Mouse (Mus musculus) hindbrain, embryonic 15.5 days (tissue): ENCODE data around the gene Ap3b1. TPM values are rescaled to one million over a fixed set of nuclear protein-coding genes. Genes with fewer than 3 reads are reported as not detected.

ENCODE experiments used
- ATAC-seq: fragments of 200-750 bp; cut with Nextera tagmentation; 2 replicates; pipeline ENCODE4 v1.8.0; 2017; ENCODE audit warnings: low read depth, moderate number of reproducible peaks, moderate TSS enrichment; ENCODE audit not compliant: low FRiP score
- H3K27ac ChIP-seq: fragments of 300-500 bp; sonication (generic); replicated peaks from 2 replicates; pipeline ENCODE4 v1.5.1; 2015; ENCODE audit warnings: mild to moderate bottlenecking, inconsistent platforms
- H3K27me3 ChIP-seq: fragments of 300-500 bp; sonication (generic); 2 replicates; pipeline ENCODE4 v1.6.1; 2015; ENCODE audit warnings: control low read depth, inconsistent platforms
- H3K36me3 ChIP-seq: fragments of 300-500 bp; sonication (generic); 2 replicates; pipeline ENCODE4 v1.6.1; 2015; ENCODE audit warnings: control low read depth, inconsistent platforms
- H3K4me1 ChIP-seq: fragments of 300-500 bp; sonication (generic); replicated peaks from 2 replicates; pipeline ENCODE4 v1.6.1; 2015; ENCODE audit warnings: control low read depth, inconsistent platforms
- H3K4me2 ChIP-seq: fragments of 300-500 bp; sonication (generic); 2 replicates; pipeline ENCODE4 v1.6.1; 2015; ENCODE audit warnings: moderate library complexity, mild to moderate bottlenecking, inconsistent platforms
- H3K4me3 ChIP-seq: fragments of 300-500 bp; sonication (generic); 2 replicates; pipeline ENCODE4 v1.5.1; 2015; ENCODE audit warnings: mild to moderate bottlenecking, inconsistent platforms
- H3K9ac ChIP-seq: fragments of 300-500 bp; sonication (generic); 2 replicates; pipeline ENCODE4 v1.6.1; 2015; ENCODE audit warnings: inconsistent platforms
- H3K9me3 ChIP-seq: fragments of 300-500 bp; sonication (generic); 2 replicates; pipeline ENCODE4 v1.6.1; 2016; ENCODE audit warnings: control low read depth, inconsistent platforms
- WGBS: fragments of 180-500 bp; shearing (Covaris S2); methylation state at CpG from one replicate; pipeline ENCODE4 v1.1.7; 2015; 5-methylcytosine and 5-hydroxymethylcytosine counted together
- polyA plus RNA-seq: library from polyadenylated mRNA; unstranded; fragments of >200 nt; fragmentation: Nextera tagmentation; extraction: Ambion mirVana; gene quantifications from 2 replicates; pipeline ENCODE4 v1.2.1, GENCODE M21; 2015

The Ap3b1 gene
- polyA plus RNA-seq, 1 experiment from 2014 or later: 27.5 TPM

- 92% methylated on average over 4 of the region's 4 CpGs for WGBS
- Histone ChIP-seq H3K4me1 (peaks cover 14% of the 10 kb centered on the region), H3K9ac (no peak overlapping the region), H3K36me3 (no peaks in the 10 kb centered on the region), H3K4me2 (no peak overlapping the region), H3K9me3 (no peaks in the 10 kb centered on the region), H3K27ac (no peak overlapping the region), H3K4me3 (no peak overlapping the region), H3K27me3 (no peaks in the 10 kb centered on the region)
- no peak for ATAC-seq
These were observed 22.7 kb downstream of the Ap3b1 start for GRCm38 (mm10) chr13:94381427-94381826.

- no peak overlapping the region for H3K27ac ChIP-seq
- H3K4me1 ChIP-seq: peaks cover 14% of the 10 kb centered on the region
- 76% methylated on average over 8 of the region's 8 CpGs for WGBS
- no peak overlapping the region for H3K4me2 ChIP-seq
- no peaks in the 10 kb centered on the region for H3K9me3 ChIP-seq
- no peaks in the 10 kb centered on the region for H3K36me3 ChIP-seq
- ATAC-seq: no peak
- H3K27me3 ChIP-seq: no peaks in the 10 kb centered on the region
- H3K9ac ChIP-seq: no peak overlapping the region
- no peak overlapping the region for H3K4me3 ChIP-seq
These were observed 23.3 kb downstream of the Ap3b1 start for GRCm38 (mm10) chr13:94381829-94382675.

GRCm38 (mm10) chr13:94384931-94385570 lies 26.3 kb downstream of the Ap3b1 start:
- no peak overlapping the region for H3K9ac ChIP-seq
- no peaks in the 10 kb centered on the region for H3K36me3 ChIP-seq
- H3K4me2 ChIP-seq: no peak overlapping the region
- H3K27me3 ChIP-seq: no peaks in the 10 kb centered on the region
- ATAC-seq: no peak
- no peak overlapping the region for H3K4me3 ChIP-seq
- 89% methylated on average over 3 of the region's 3 CpGs for WGBS
- no peaks in the 10 kb centered on the region for H3K9me3 ChIP-seq
- H3K27ac ChIP-seq: no peak overlapping the region
- 0 out of 2 replicates have a peak, but pooled peaks cover 2% of the 10 kb centered on the region for H3K4me1 ChIP-seq

GRCm38 (mm10) chr13:94388566-94388965 lies 29.8 kb downstream of the Ap3b1 start:
- 77% methylated on average over 3 of the region's 3 CpGs for WGBS

GRCm38 (mm10) chr13:94389541-94389940 lies 30.8 kb downstream of the Ap3b1 start:
- Histone ChIP-seq H3K4me2 (no peak overlapping the region), H3K36me3 (no peaks in the 10 kb centered on the region), H3K9ac (no peak overlapping the region), H3K27ac (no peak overlapping the region), H3K4me3 (no peak overlapping the region), H3K4me1 (0 out of 2 replicates have a peak, but pooled peaks cover 2% of the 10 kb centered on the region), H3K27me3 (no peaks in the 10 kb centered on the region), H3K9me3 (no peaks in the 10 kb centered on the region)
- 80% methylated on average over 2 of the region's 2 CpGs for WGBS
- ATAC-seq: no peak

More at GRCm38 (mm10) chr13:94388566-94388965, 29.8 kb downstream of the Ap3b1 start:
- H3K9me3 ChIP-seq: no peaks in the 10 kb centered on the region
- no peak overlapping the region for H3K27ac ChIP-seq
- H3K4me3 ChIP-seq: no peak overlapping the region
- no peak overlapping the region for H3K9ac ChIP-seq
- H3K36me3 ChIP-seq: no peaks in the 10 kb centered on the region
- ATAC-seq: no peak
- H3K27me3 ChIP-seq: no peaks in the 10 kb centered on the region
- H3K4me1 ChIP-seq: 0 out of 2 replicates have a peak, but pooled peaks cover 2% of the 10 kb centered on the region
- H3K4me2 ChIP-seq: no peak overlapping the region

GRCm38 (mm10) chr13:94392282-94392681 lies 33.5 kb downstream of the Ap3b1 start:
- H3K27me3 ChIP-seq: no peaks in the 10 kb centered on the region
- no peak overlapping the region for H3K4me3 ChIP-seq
- no peaks in the 10 kb centered on the region for H3K36me3 ChIP-seq
- WGBS: 93% methylated on average over 5 of the region's 5 CpGs
- no peak for ATAC-seq
- no peak overlapping the region for H3K4me2 ChIP-seq
- H3K9me3 ChIP-seq: no peaks in the 10 kb centered on the region
- no peak overlapping the region for H3K9ac ChIP-seq
- H3K27ac ChIP-seq: no peak overlapping the region
- 0 out of 2 replicates have a peak, but pooled peaks cover 6% of the 10 kb centered on the region for H3K4me1 ChIP-seq

- no peak for ATAC-seq
- Histone ChIP-seq H3K36me3 (no peaks in the 10 kb centered on the region), H3K4me1 (peaks cover 14% of the 10 kb centered on the region; the same call in 1 of the 2 replicates), H3K9ac (no peak overlapping the region), H3K4me3 (no peak overlapping the region), H3K27me3 (no peaks in the 10 kb centered on the region), H3K9me3 (no peaks in the 10 kb centered on the region), H3K4me2 (no peak overlapping the region), H3K27ac (no peak overlapping the region)
- 84% methylated on average over 9 of the region's 9 CpGs for WGBS
These were observed 35.7 kb downstream of the Ap3b1 start for GRCm38 (mm10) chr13:94394486-94394885.

- Histone ChIP-seq H3K4me3 (no peak overlapping the region), H3K4me1 (peaks cover 13% of the 10 kb centered on the region; the same call in 1 of the 2 replicates), H3K36me3 (no peaks in the 10 kb centered on the region), H3K4me2 (no peak overlapping the region), H3K27me3 (no peaks in the 10 kb centered on the region), H3K9me3 (no peaks in the 10 kb centered on the region), H3K27ac (no peak overlapping the region), H3K9ac (no peak overlapping the region)
- WGBS: 71% methylated on average over 8 of the region's 8 CpGs
- no peak for ATAC-seq
These were observed 37.0 kb downstream of the Ap3b1 start for GRCm38 (mm10) chr13:94395763-94396162.

GRCm38 (mm10) chr13:94396392-94396920 lies 37.7 kb downstream of the Ap3b1 start:
- no peak overlapping the region for H3K4me2 ChIP-seq
- no peaks in the 10 kb centered on the region for H3K27me3 ChIP-seq
- WGBS: 80% methylated on average over 10 of the region's 10 CpGs
- no peak for ATAC-seq
- H3K27ac ChIP-seq: no peak overlapping the region
- H3K9ac ChIP-seq: no peak overlapping the region
- H3K4me3 ChIP-seq: no peak overlapping the region
- no peaks in the 10 kb centered on the region for H3K9me3 ChIP-seq
- no peaks in the 10 kb centered on the region for H3K36me3 ChIP-seq
- peaks cover 13% of the 10 kb centered on the region; the same call in 1 of the 2 replicates for H3K4me1 ChIP-seq

- H3K27me3 ChIP-seq: no peaks in the 10 kb centered on the region
- H3K36me3 ChIP-seq: peaks cover 5% of the 10 kb centered on the region
- no peak for ATAC-seq
- H3K4me1 ChIP-seq: peaks cover 13% of the 10 kb centered on the region; the same call in 1 of the 2 replicates
- H3K27ac ChIP-seq: no peak overlapping the region
- H3K4me2 ChIP-seq: no peak overlapping the region
- H3K9me3 ChIP-seq: no peaks in the 10 kb centered on the region
- H3K4me3 ChIP-seq: no peak overlapping the region
- H3K9ac ChIP-seq: no peak overlapping the region
- WGBS: 70% methylated on average over 12 of the region's 12 CpGs
These were observed 40.0 kb downstream of the Ap3b1 start for GRCm38 (mm10) chr13:94398568-94399374.

GRCm38 (mm10) chr13:94400465-94400864 lies 41.7 kb downstream of the Ap3b1 start:
- Histone ChIP-seq H3K4me2 (no peak overlapping the region), H3K27ac (no peak overlapping the region), H3K9me3 (no peaks in the 10 kb centered on the region), H3K9ac (no peak overlapping the region), H3K27me3 (no peaks in the 10 kb centered on the region), H3K36me3 (peaks cover 22% of the 10 kb centered on the region), H3K4me1 (peaks cover 13% of the 10 kb centered on the region; the same call in 1 of the 2 replicates), H3K4me3 (no peak overlapping the region)
- 93% methylated on average over 8 of the region's 8 CpGs for WGBS
- ATAC-seq: no peak
